Mouse (Mus musculus) liver, adult (tissue): ENCODE measurements around the gene Stmnd1.

Experiments
- GATA4 ChIP-seq: IDR thresholded peaks from 2 replicates; pipeline ENCODE4 v1.6.1; 2014; ENCODE audit warnings: mild to moderate bottlenecking, low read length; ENCODE audit not compliant: insufficient replicate concordance

Stmnd1 gene

DNA sequence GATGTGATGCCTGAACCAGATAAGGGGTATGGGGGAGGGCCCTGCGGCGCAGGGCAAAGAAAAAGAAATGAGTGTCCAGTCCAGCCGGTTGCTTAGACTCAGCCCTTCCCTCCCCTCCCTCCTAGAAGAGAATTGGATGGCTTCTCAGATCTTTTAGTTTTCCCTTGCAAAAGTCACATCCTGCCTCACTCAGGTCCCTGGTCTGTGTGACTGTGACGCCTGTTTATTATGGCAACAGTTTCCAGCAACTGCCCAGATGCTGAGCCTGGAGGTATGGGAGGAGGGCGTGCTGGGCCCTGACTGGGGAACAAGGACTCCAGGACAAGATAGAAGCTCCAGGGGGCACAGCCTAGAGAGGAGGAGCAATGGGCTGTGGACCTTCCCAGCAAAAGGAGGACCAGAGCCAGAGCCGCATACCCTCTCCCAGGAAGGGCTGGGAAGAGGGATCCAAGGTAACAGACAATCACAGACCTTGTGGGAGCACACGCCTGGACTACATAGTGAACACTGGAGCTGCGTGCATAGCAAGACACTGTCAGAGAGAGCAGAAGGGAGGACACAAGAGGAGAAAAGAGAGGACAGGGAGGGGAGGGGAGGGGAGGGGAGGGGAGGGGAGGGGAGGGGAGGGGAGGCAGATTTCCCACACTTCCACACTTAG, at the start of gene Stmnd1:
Stmnd1 (plus strand) TSS at position 269 of the 658 bp plus-strand sequence.
- TF ChIP-seq GATA4 = no peak

DNA sequence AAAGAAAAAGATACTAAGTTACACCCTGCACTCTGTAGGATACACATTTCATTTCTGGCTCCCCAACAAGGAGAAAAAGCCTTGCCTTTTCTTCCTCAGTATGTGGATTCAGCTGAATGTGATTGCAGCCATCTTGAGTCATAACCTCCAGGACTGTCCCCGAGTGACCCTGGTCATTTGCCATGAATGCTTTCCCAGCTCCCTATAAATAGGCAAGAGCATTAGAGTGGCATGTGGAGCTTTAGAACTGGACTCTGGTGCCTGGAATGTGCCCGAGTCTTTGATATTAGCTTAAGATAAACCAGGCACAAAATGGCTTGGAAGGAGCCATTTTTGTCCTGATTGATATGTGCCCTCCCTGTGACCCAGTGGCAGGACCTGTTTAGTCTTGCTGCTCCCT, 46.6 kb upstream of the Stmnd1 start:
- TF ChIP-seq GATA4 = no peak

DNA sequence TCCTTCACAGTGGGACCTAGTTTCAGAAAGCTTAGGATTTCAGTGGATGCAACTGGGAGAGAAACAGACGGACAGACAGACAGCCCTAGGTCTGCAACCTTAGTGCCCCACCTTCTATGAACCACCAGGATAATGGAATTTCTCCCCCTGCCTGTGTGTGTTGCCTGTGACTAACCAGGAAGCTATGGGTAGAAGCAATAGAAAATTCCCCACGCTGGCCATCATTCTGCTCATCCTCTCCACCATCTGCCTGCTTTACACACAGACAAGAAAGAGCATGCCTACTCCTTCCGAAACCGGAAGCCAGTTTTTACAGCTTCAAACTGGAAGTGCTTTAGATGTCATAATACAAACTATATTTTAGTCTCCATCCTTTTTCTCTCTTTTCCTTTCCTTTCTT, 46.0 kb upstream of the Stmnd1 start:
- TF ChIP-seq GATA4 = no peak

DNA sequence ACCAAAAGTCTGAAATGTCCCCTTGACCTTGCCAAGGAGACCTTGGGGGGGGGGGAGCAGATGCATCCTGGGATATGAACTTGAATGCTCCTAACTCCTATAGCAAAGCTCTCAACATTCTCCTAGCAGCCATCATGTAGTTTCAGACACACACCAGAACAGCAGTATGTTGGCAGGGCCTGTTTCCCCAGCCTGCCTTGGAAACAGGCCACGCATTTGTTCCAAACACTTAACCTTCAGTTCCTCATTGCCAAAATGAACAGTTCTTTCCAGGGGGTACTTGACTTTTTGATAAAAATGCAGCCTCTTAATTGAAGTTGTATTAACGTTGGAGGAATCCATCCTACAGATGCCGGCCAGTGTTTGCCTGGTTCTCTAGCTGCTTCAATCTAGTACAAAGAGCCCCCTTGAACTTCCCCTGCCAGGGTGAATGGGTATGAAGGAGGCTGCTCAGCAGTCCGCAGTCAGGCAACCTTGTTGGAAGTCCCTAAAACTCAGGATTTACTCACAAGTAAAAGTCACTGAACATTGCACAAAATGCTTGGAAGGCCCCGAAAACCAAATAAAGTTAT, 41.9 kb upstream of the Stmnd1 start:
- no peak for TF ChIP-seq GATA4

DNA sequence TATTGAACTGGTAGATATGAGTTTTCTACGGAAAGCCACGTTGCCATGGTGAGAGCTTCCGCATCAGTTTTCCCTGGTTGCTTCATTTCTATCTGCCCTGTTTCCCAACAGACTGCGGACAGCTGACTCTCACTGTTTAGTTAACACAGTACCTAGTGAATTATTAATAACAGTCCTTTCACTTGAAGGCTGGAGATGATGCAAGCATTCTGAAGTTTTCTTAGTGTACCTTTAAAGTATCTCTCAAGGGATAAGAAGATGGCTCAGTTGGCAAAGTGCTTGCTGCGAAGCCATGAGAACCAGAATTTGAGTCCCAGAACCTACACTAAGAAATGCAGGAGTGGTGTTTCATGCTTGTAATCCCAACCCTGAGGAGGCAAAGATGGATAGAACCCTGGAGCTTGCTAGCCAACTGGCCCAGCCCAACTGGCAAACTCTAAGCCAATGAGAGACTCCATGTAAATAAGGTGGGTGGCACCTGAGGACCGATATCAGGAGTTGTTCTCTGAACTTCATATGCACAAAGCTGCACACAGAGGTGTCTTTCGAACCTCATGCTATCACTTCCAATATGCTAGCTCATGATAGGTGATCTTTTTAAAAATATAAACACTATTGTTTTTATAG, 35.7 kb upstream of the Stmnd1 start:
- no peak for TF ChIP-seq GATA4

DNA sequence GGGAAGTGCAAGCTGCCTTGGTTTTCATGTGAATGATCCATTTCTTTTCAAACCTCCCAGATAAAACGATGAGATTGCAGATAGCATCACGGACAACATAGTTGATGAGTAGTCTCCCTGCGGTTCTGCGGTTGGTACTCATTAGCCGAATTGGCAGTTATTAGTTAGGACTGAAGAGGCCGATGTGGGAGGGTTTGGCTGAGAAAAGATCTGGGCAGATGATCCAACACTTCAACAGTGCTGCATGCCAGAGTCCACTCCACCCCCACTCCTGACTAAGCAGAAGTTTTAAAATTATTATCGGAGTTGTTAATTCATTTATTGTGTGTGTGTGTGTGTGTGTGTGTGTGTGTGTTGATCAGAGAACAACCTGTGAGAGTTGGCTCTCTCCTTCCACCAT, 34.7 kb upstream of the Stmnd1 start:
- no peak for TF ChIP-seq GATA4

DNA sequence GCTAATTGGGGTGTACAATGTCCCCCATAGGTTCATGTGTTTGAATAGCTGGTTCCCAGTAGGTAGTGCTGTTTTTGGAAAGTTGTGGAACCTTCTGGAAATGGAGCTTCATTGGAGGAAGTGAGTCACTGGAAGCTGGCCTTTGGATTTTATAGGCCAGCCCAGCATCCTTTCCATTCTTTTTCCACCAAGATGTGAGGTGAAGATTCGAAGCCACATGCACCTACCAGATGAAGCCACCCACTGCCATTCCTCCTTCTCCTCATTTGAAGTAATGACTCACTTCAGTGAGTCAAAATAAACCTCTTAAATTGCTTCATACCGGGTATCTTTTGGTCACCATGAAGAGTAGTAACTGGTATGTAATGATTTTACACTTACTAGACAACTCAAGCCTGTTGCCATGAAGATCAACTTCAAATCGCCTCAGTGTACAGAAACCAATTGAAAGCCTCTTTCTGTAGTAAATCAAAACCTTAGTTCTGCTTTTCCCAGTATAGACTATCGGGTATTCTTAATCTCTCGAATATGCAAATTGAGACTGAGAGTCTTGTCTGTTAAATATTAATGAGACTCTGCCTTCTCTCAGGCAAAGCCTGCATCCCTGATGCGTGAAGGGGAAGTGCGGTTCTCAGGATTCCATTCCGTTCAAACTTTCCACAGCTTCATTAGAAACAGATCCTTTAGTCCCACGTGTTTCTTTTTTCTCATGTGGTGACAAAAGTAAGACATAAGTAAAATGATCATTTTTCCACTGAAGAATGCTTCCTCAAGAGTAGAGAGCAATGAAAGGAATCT, 31.9 kb upstream of the Stmnd1 start:
- no peak for TF ChIP-seq GATA4

DNA sequence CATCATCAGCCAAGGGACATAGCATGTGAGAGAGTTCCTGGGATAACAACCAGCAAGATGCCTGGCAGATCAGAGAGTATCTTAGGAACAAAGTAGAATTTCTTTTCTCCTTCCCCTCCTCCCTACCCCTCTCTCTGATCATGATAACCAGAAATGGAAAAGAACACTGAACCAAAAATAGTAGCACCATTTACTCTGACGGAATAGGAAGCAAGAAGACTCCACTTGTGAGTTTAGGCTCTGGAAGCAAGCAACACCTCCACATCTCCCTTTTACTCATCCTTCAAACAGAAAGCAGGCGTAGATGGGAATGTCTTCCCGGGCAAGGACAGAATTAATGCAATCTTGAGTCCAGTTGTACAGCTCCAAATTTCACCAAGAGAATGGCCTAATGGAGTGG, 19.8 kb upstream of the Stmnd1 start:
- no peak for TF ChIP-seq GATA4

DNA sequence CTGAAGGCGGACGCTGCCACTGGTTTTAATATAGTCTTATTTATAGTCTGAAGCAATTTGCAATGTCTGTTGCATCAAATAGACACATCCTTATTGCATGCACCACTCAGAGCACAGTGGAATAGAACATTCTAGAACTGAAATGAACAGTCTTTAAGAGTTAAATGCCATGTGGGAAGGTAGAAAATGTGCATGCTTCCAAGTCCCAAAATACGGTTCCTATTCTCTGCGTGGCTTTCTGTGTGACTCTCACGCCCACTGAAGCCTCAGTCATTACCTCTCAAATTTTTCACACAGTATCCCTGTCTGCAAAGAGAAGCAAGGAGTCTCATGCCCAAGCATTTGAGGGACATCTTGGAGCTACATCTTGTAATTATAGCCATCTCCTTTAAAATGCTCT, 19.4 kb upstream of the Stmnd1 start:
- TF ChIP-seq GATA4 = no peak

DNA sequence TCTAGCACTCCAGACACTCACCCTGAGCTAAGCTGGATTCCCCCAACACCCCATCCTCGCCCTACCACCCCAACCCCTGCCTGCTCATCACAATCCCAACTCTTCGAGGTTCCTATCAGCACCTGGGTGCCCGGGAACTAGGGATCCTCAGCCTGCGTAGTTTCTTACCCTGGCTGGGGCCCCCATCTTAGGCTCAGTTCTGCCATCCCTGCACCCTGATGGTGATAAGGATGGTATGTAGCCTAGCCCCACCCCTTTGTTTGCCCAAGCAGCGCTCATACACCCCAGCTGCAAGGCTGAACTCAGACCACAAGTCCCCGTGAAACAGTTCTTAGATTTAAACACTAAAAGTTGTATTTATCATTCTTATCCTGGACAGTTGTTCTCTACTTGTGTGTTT, 17.9 kb upstream of the Stmnd1 start:
- no peak for TF ChIP-seq GATA4

DNA sequence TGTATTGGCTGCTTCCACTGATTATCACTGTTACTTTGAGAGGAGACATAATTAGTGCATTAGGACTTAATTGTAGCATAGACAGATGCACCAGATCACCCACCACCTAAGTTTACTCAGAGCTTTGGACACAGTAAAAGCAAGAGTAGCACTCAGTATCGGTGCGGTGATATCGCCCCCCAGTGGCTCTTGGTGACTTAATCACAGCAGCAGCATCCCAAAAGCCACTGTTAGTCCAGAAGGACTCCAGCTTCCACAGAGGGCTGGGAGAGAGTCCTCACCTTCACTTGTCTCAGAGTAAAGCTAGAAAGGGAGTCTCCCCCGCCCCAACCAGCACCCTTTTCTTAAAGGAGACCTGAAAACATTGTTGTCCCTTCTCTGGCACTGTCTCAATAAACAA, 15.7 kb upstream of the Stmnd1 start:
- no peak for TF ChIP-seq GATA4

DNA sequence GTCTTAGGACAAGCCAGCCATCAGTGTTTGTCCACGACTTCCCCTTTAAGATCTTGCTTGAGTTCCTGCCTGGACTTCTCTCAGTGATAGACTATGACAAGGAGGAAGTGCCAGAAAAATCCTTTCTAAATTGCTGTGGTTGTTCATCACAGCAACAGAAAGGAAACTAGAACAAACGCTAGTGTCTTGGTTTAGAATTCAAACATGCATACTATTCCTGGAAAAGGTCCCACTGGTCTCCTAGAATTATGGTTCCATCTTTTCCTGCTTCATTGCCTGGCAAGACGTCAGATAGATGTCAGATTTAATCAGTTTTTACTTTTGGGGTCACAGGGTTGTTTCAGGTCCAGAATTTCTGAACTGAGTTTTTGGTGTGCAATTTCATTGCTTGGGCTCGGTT, 14.0 kb upstream of the Stmnd1 start:
- no peak for TF ChIP-seq GATA4

DNA sequence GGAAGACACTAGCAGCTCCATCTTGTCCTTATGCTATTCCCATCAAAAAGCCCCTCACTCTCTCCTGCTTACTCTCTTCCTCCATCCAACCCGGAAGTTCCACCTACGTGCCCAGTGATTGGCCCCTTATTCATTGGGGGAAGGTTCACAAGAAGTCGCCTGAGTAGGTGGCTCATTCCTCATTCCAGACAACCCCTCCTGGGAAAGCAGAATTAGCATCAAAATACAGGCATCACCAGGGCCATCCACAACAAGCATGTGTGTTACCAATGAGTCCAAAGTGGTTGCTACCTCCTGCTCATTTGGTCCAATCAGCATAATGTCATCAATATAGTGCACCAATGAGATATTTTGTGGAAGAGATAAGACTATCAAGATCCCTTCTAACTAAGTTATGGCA, 12.3 kb upstream of the Stmnd1 start:
- TF ChIP-seq GATA4 = no peak

DNA sequence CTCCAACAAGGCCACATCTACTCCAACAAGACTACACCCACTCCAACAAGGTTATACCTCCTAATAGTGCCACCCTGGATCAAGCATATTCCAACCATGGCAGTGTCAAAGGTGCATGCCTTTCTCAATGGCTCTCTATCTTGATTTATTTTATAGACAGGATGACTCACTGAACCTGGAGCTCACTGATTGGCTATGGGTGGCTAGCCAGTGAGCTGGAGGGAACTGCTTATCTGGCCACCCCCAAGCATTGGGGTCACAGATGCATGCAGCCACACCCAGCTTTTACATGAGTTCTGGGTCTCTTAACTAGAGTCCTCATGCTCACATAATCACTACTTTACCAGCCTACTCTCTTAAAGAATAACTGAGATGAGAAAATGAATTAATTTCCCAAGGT, 5.7 kb upstream of the Stmnd1 start:
- TF ChIP-seq GATA4 = no peak

DNA sequence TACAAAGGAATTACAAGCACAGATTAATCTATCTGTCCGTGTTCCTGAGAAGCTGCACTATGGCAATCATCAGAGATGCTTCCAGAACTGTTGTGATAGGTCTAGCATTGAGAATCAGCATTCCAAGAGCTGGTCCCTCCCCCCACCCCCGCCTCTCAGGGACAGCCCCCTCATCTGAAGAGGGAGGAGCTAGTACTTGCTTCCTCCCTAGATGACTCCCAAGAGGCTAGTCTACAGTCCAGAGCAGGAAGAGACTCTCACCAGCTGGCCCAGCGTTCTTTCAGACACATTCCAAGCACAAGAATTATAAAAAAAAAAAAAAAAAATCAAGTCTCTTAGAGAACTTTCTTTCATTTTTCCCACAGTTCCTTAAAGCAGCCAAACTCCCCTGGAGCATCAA, 5.2 kb upstream of the Stmnd1 start:
- TF ChIP-seq GATA4 = no peak

DNA sequence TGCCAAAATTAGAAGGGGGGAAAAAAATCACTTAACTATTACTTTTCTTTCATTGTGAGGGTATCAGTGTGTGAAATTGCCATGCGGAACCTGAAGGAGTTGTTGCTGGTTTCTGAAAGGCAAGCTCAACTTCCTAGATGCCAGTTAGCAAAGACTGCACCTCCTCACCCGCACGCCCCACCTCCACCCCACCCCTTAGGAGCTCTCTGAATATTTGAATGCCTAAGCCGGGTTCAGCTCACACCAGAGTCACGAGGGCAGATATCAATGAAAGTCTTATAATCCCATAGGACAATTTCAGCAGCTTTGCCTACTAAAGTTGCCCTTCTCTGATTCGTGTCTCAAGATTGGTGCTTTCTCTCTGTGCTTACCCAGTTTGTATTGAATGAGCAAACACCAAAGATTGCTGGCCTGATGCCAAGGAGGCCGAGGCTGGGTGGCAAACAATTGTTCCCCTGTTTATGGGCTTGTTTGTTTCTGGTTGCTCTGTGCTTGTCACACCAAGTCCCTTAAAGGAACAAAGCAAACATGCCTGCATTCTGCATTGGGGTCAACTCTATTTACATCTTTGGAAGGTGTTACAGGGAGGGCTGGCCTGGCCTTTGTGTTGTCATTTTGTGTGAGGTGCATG, 4.6 kb upstream of the Stmnd1 start:
- no peak for TF ChIP-seq GATA4

DNA sequence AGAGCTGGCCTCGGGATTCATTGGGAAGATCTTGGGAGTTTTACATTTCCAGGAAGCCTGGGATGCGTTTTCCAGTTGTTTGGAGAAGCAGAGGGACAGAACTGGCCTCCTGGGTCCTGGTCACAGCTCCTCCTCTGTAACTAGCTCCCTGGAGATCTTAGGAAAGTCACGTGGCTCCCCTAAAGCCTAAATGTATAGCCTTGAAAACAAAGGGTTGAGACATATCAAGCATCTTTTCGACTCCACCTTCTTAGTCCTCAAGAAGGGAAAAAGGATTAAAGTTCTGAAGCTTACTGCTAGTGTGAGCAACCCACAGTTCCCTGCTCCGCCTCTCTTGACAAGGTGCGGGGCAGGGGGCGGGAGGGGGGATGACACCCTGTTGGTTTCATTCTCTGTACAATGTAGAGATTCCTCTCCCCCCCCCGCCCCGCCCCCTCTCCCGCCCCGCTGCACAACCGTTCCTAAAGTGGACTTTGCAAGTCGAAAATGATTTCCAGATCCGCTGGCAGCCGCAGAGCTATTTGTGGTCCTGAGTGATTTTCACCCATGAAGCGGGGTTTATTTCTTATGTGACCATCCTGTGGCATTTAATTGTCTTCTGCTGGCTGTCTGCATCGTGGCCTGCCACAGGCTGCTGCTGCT, 589 bp upstream of the Stmnd1 start:
- no peak for TF ChIP-seq GATA4
